Mouse (Mus musculus) liver, embryonic 14.5 days (tissue): ENCODE measurements around the gene C1qa. TPM values are rescaled to one million over a fixed set of nuclear protein-coding genes. Genes with fewer than 3 reads are reported as not detected.

Experiments used
- ATAC-seq: fragments of 200-750 bp; cut with Nextera tagmentation; 2 replicates; pipeline ENCODE4 v1.8.0; 2017; ENCODE audit warnings: moderate number of reproducible peaks, mild to moderate bottlenecking, moderate library complexity; ENCODE audit not compliant: insufficient read depth
- DNase-seq, 3 experiments: peaks; one replicate each; pipeline ENCODE4 v3.0.0-alpha.2; 2012 to 2013; ENCODE audit warnings: low read depth in 3 of 3, low spot score in 3 of 3
- H3K27ac ChIP-seq: fragments of 300-500 bp; sonication (generic); 2 replicates; pipeline ENCODE4 v1.5.1; 2014; ENCODE audit warnings: moderate library complexity, mild to moderate bottlenecking, control low read depth, inconsistent platforms
- H3K27me3 ChIP-seq: fragments of 300-500 bp; sonication (generic); 2 replicates; pipeline ENCODE4 v1.6.1; 2014; ENCODE audit warnings: mild to moderate bottlenecking, low read length, moderate library complexity; ENCODE audit not compliant: control insufficient read depth, insufficient read depth
- H3K36me3 ChIP-seq: fragments of 300-500 bp; sonication (generic); replicated peaks from 2 replicates; pipeline ENCODE4 v1.6.1; 2014; ENCODE audit warnings: low read depth; ENCODE audit not compliant: control insufficient read depth, insufficient read depth
- H3K4me1 ChIP-seq, 2 experiments: fragments of 200-500 bp in 1 of 2; fragments of 300-500 bp in 1 of 2; sonication (generic) in 1 of 2; replicated peaks; 2 replicates each; pipeline ENCODE4 v1.6.1; 2012 to 2014; ENCODE audit warnings: antibody characterized with exemption in 1 of 2, inconsistent platforms in 1 of 2, low read length in 1 of 2; ENCODE audit not compliant: control insufficient read depth in 2 of 2, insufficient read depth in 2 of 2
- H3K4me2 ChIP-seq: fragments of 300-500 bp; sonication (generic); 2 replicates; pipeline ENCODE4 v1.6.1; 2014; ENCODE audit warnings: low read depth, mild to moderate bottlenecking, control low read depth, moderate library complexity
- H3K4me3 ChIP-seq, 2 experiments: fragments of 200-500 bp in 1 of 2; fragments of 300-500 bp in 1 of 2; sonication (generic) in 1 of 2; 2 replicates each; pipeline ENCODE4 v1.5.1; 2012 to 2014; ENCODE audit warnings: low read depth in 2 of 2, low read length in 2 of 2, mild to moderate bottlenecking in 2 of 2, control low read depth in 1 of 2, inconsistent platforms in 1 of 2, moderate library complexity in 1 of 2; ENCODE audit not compliant: insufficient read depth in 1 of 2
- H3K9ac ChIP-seq: fragments of 300-500 bp; sonication (generic); replicated peaks from 2 replicates; pipeline ENCODE4 v1.6.1; 2014; ENCODE audit warnings: mild to moderate bottlenecking, control low read depth, moderate library complexity
- H3K9me3 ChIP-seq: fragments of 300-500 bp; sonication (generic); 2 replicates; pipeline ENCODE4 v1.6.1; 2016; ENCODE audit warnings: low read length, mixed read lengths; ENCODE audit not compliant: control insufficient read depth
- CTCF ChIP-seq: IDR thresholded peaks from 2 replicates; pipeline ENCODE4 v1.5.1; 2016; ENCODE audit warnings: antibody characterized with exemption, low read depth, control low read depth
- EP300 ChIP-seq: IDR thresholded peaks from 2 replicates; pipeline ENCODE4 v1.6.1; 2016; ENCODE audit warnings: antibody characterized with exemption, low read depth
- WGBS: fragments of 180-500 bp; shearing (Covaris S2); extraction: QIAGEN DNeasy Blood & Tissue Kit; methylation state at CpG from one replicate; pipeline ENCODE4 v1.1.7; 2014; ENCODE audit not compliant: insufficient replicate concordance; 5-methylcytosine and 5-hydroxymethylcytosine counted together
- polyA plus RNA-seq, 2 experiments: library from polyadenylated mRNA; depleted of rRNA in 1 of 2; stranded (reverse) in 1 of 2; unstranded in 1 of 2; fragments of >200 nt; fragmentation: Nextera tagmentation in 1 of 2; extraction: Ambion mirVana in 1 of 2; gene quantifications; 2 replicates each; pipeline versions ENCODE4 v1.2.1 to v1.2.3; 2012 to 2014

C1qa gene
- polyA plus RNA-seq, 2 experiments: 23.8 to 40.9 TPM

DNA sequence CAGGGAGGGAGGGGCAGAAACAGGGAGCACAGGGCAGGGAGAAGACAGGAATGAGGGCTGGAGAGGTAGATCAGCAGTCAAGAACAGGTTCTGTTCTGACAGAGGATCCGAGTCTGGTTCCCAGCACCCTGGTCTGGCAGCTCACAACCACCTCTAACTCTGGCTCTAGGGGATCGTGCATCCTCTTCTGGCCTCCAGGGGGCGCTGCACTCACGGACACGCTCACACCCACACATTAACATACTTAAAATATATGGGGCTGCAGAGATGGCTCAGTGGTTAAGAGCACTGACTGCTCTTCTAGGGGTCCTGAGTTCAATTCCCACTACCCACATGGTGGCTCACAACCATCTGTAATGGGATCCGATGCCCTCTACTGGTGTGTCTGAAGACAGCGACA is 38.6 kb downstream of the C1qa start:
- no peak overlapping the region for H3K9ac ChIP-seq
- H3K27me3 ChIP-seq: no peaks in the 10 kb centered on the region
- DNase-seq (no peak), ATAC-seq (no peak)
- H3K4me1 ChIP-seq: no peaks in the 10 kb centered on the region
- no peaks in the 10 kb centered on the region for H3K9me3 ChIP-seq
- no peak for TF ChIP-seq EP300
- TF ChIP-seq CTCF: peak; percentile 79
- 70% methylated on average over 7 of the region's 7 CpGs for WGBS
- H3K4me3 ChIP-seq: no peak overlapping the region
- H3K4me2 ChIP-seq: no peak overlapping the region
- H3K27ac ChIP-seq: no peak overlapping the region
- H3K36me3 ChIP-seq: no peaks in the 10 kb centered on the region

DNA sequence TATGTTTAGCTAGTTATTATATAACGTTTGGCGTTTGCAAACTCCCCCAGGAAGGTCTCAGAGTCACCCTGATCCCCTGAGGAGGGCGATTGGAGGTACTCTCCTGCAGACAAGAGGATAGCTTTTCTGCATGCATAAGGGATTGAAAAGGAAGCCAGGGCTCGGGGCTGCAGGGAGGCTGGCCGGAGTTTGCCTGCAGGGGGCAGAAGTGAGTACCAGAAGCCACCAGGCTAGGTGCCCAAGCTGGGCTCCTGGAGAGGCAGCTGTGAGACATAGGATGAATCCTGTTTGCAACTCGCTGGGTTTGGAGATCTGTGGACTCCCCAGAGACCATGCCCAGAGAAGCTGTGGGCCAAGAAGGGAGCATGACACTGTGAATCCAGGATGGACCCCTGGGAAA is 43.5 kb downstream of the C1qa start:
- ATAC-seq (no peak), DNase-seq (no peak)
- Histone ChIP-seq H3K9ac (no peak overlapping the region), H3K4me1 (no peaks in the 10 kb centered on the region), H3K27me3 (no peaks in the 10 kb centered on the region), H3K4me2 (no peak overlapping the region), H3K36me3 (no peaks in the 10 kb centered on the region), H3K27ac (no peak overlapping the region), H3K4me3 (no peak overlapping the region), H3K9me3 (no peaks in the 10 kb centered on the region)
- TF ChIP-seq CTCF (peak; percentile 57), EP300 (no peak)
- 29% methylated on average over 6 of the region's 6 CpGs for WGBS

DNA sequence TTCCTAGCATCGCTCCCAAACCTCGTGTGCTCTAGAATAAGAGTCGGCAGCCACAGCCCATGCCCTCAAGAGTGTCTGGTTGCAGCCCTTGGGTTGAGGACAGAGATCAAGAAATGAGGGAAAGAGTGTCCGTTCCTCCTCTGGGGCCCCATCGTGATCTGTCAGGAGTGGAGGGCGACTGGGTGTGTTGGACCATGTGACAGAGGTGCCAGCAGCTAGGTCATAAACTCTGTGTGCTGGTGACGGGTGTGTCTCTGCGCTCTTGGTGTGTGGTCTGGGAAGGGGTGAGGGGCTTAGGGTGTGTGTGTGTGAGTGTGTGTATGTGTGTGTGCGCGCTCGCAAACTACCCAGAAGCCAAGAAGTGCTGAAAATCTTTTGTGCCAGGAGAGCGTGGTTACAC is 45.6 kb downstream of the C1qa start:
- DNase-seq (no peak), ATAC-seq (no peak)
- WGBS: 70% methylated on average over 12 of the region's 12 CpGs
- Histone ChIP-seq H3K4me3 (no peak overlapping the region), H3K4me2 (no peak overlapping the region), H3K27ac (no peak overlapping the region), H3K9me3 (no peaks in the 10 kb centered on the region), H3K4me1 (no peaks in the 10 kb centered on the region), H3K9ac (no peak overlapping the region), H3K36me3 (no peaks in the 10 kb centered on the region), H3K27me3 (no peaks in the 10 kb centered on the region)
- TF ChIP-seq EP300 (no peak), CTCF (no peak)

DNA sequence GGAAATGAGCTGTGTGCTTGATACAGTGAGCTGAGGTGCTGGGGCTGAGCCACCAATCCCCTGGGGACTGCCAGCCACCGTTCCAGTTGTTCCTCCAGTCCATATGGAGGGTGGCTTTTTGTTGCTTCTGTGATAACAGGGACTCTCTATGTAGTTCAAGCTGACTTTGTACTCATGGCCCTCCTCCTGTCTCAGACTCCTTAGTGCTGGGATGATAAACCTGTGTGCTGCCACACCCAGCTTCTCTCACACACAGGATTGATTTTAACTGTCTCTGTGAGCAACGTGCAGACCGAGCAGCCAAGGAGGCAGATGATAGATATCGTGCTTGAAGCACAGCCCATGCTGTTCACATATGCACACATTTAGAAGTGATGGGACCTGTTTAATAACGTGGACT is 46.5 kb downstream of the C1qa start:
- ATAC-seq: no peak
- Histone ChIP-seq H3K4me1 (no peaks in the 10 kb centered on the region), H3K27me3 (no peaks in the 10 kb centered on the region), H3K4me3 (no peak overlapping the region), H3K4me2 (no peak overlapping the region), H3K9ac (no peak overlapping the region), H3K9me3 (no peaks in the 10 kb centered on the region), H3K36me3 (no peaks in the 10 kb centered on the region), H3K27ac (no peak overlapping the region)
- WGBS: 24% methylated on average over 5 of the region's 5 CpGs
- DNase-seq: no peak
- no peak for TF ChIP-seq CTCF
- no peak for TF ChIP-seq EP300

DNA sequence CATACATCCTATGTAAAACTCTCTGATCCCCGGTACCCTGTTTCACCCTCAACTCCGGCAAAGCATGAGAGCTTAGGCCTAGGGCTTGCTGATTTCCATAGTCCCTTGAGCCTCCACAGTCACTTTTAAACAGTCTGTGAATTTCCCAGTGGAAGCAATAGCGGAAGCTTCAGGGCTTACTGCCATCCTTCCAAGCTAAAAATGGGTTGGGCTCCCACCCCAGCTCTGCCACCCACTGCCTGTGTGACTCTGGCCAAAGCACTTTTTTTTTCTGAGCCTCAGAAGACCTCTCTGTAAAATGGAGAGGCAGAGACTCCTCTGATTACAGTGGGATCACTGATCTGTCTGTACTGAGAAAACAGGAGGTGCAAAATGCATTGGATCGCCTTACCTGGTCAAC is 50.0 kb downstream of the C1qa start:
- 47% methylated on average over 4 of the region's 4 CpGs for WGBS
- H3K36me3 ChIP-seq: no peaks in the 10 kb centered on the region
- H3K27ac ChIP-seq: no peak overlapping the region
- no peaks in the 10 kb centered on the region for H3K4me1 ChIP-seq
- H3K4me3 ChIP-seq: no peak overlapping the region
- H3K9ac ChIP-seq: no peak overlapping the region
- H3K4me2 ChIP-seq: no peak overlapping the region
- H3K9me3 ChIP-seq: no peaks in the 10 kb centered on the region
- no peaks in the 10 kb centered on the region for H3K27me3 ChIP-seq
- no peak for DNase-seq
- TF ChIP-seq CTCF: no peak
- TF ChIP-seq EP300: no peak
- no peak for ATAC-seq
